Comparison of ENCODE assay signal across 12 mouse cellular contexts in the genomic region with DNA sequence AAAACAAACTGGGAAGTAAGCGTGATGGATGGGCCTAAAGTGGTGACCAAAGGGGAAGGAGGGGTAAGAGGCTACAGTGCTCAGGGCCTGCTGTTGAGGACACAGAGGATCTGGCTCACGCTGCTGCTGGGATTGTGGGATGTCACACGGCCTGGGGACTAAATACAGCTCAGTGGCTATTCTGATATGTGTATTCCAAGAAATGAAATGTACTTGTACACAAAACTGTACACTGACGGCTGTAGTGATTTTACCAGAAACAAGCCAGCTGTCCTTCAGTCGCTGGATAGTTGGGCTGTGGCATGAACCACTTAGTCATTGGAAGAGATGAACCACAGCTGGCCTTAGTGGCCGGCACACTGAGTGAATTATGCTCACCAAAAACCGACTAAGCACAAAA. TPM values are rescaled to one million over a fixed set of nuclear protein-coding genes. Genes with fewer than 3 reads are reported as not detected.
A peak's percentile ranks its signal among the peaks of the same experiment; 100 is the strongest.
DNase-seq lines count a peak whose midpoint lies in the region; ATAC-seq and TF ChIP-seq lines count a peak whose summit lies in the region.
"Had no signal": no experiment of that assay in that cellular context is flagged by ENCODE, and none has a peak within 500 bp of the region (broad histone marks: within the 10 kb centered on the region; RNA-seq: fewer than 3 reads in every experiment).

No protein-coding gene starts in this region.

- 0 out of 2 replicates have a peak overlapping the region, but pooled peaks have one; percentile 3 for H3K27ac ChIP-seq in lung, embryonic 14.5 days (ENCODE audit: low read depth)
- peak overlapping the region; percentile 51 for H3K27ac ChIP-seq in stomach, embryonic 16.5 days (ENCODE audit: low read length)

- 35% methylated on average over 7 of the region's 7 CpGs for WGBS in lung, embryonic 14.5 days
- 71% methylated on average over 7 of the region's 7 CpGs for WGBS in lung, adult 2 months
- 43% methylated on average over 7 of the region's 7 CpGs for WGBS in stomach, embryonic 16.5 days

- ATAC-seq in lung, embryonic 14.5 days (ENCODE audit: insufficient read depth): peak; percentile 85
- peak; percentile 77 for ATAC-seq in stomach, embryonic 16.5 days (ENCODE audit: insufficient read depth, low FRiP score)

- TF ChIP-seq POLR2A in lung, adult 2 months (IDR thresholded peaks at IDR 0.05; ENCODE audit: borderline replicate concordance, extremely low read depth, low read depth, low read length): no peak

- DNase-seq in adrenal gland, postnatal 36 days: peak; percentile 47 to 49
- no peak for DNase-seq in adrenal gland, adult 8-10 months
- DNase-seq in lung, embryonic 14.5 days: peak; percentile 68
- DNase-seq in lung, adult 2 months: no peak
- DNase-seq in kidney, postnatal 14 days: peak; percentile 45
- DNase-seq in MN1 (ENCODE audit: low spot score): no peak
- DNase-seq in left cerebral cortex, postnatal 36 days (ENCODE audit: low spot score in 2 of 2): no peak
- DNase-seq: thymus, postnatal 25 days had no signal

- no peaks in the 10 kb centered on the region for H3K27me3 ChIP-seq in lung, embryonic 14.5 days (ENCODE audit: insufficient read depth, low read length)
- H3K27me3 ChIP-seq in stomach, embryonic 16.5 days (ENCODE audit: control insufficient read depth, insufficient read depth, low read length): no peaks in the 10 kb centered on the region

- peaks cover 13% of the 10 kb centered on the region; the same call in 1 of the 2 replicates for H3K36me3 ChIP-seq in lung, embryonic 14.5 days (ENCODE audit: insufficient read depth)
- H3K36me3 ChIP-seq in stomach, embryonic 16.5 days (ENCODE audit: control insufficient read depth, insufficient read depth, low read length): no peaks in the 10 kb centered on the region

- no peaks in the 10 kb centered on the region for H3K9me3 ChIP-seq in lung, embryonic 14.5 days (ENCODE audit: low read depth, low read length)
- no peaks in the 10 kb centered on the region for H3K9me3 ChIP-seq in stomach, embryonic 16.5 days (replicated peaks; ENCODE audit: control insufficient read depth, low read length)

- peaks cover 7% of the 10 kb centered on the region; the same call in 1 of the 2 replicates for H3K4me1 ChIP-seq in lung, embryonic 14.5 days (ENCODE audit: insufficient read depth)
- H3K4me1 ChIP-seq in lung, adult 2 months (ENCODE audit: control insufficient read depth, insufficient read depth, low read length): no peaks in the 10 kb centered on the region; the same call in 1 of the 2 replicates
- peaks cover 18% of the 10 kb centered on the region; the same call in 1 of the 2 replicates for H3K4me1 ChIP-seq in stomach, embryonic 16.5 days (ENCODE audit: control insufficient read depth, insufficient read depth, low read length)

- no peak overlapping the region for H3K4me3 ChIP-seq in lung, embryonic 14.5 days (ENCODE audit: low read depth, low read length)
- no peak overlapping the region for H3K4me3 ChIP-seq in lung, adult 2 months (replicated peaks; ENCODE audit: extremely low read depth, low read depth, low read length)
- no peak overlapping the region for H3K4me3 ChIP-seq in stomach, embryonic 16.5 days (replicated peaks; ENCODE audit: low read length)
- H3K4me3 ChIP-seq: erythroblast, embryonic 14.5 days had no signal

- intact Hi-C loops in left cerebral cortex, postnatal 36 days (cut with DNase I): no loop called here

- no peak overlapping the region for H3K4me2 ChIP-seq in lung, embryonic 14.5 days
- no peak overlapping the region for H3K4me2 ChIP-seq in stomach, embryonic 16.5 days (ENCODE audit: low read depth, low read length)
- H3K4me2 ChIP-seq: liver, embryonic 11.5 days; midbrain, embryonic 11.5 days had no signal

- TF ChIP-seq CTCF in lung, embryonic 14.5 days (IDR thresholded peaks at IDR 0.05; ENCODE audit: low read depth): no peak
- no peak for TF ChIP-seq CTCF in lung, adult 2 months (IDR thresholded peaks at IDR 0.05; ENCODE audit: insufficient read depth, low read length)

- H3K9ac ChIP-seq in lung, embryonic 14.5 days: no peak overlapping the region
- no peak overlapping the region for H3K9ac ChIP-seq in stomach, embryonic 16.5 days (ENCODE audit: low read length)

RNA-seq across cellular contexts. Expression of gene Zbtb2, which starts 11.4 kb away (rescaled TPM):
- 10 to 100 TPM; 11.8 to 12.1 TPM for total RNA-seq in adrenal gland, postnatal 36 days (2021)
- 10 to 100 TPM in 1 of 4 experiments, 1 to 10 TPM in 3; 9.2 to 10.1 (median 9.5) TPM for total RNA-seq in adrenal gland, adult 8-10 months (2022)
- 17.3 and 18.1 TPM in 2 replicates for polyA plus RNA-seq in lung, embryonic 14.5 days (2014; fragmentation: Nextera tagmentation; extraction: Ambion mirVana)
- 8.8 and 9.9 TPM in 2 replicates for polyA plus RNA-seq in lung, adult 2 months (2012; rRNA removed)
- polyA plus RNA-seq in stomach, embryonic 16.5 days (2015; fragmentation: Nextera tagmentation; extraction: Ambion mirVana): 11.7 and 12.8 TPM in 2 replicates
- 10 to 100 TPM; 10.0 to 11.5 TPM for total RNA-seq in left cerebral cortex, postnatal 36 days (2021)

RNA-seq across cellular contexts. Expression of gene Rmnd1, which starts 55.7 kb away (rescaled TPM):
- 10 to 100 TPM; 41.1 to 42.9 TPM for total RNA-seq in adrenal gland, postnatal 36 days (2021)
- total RNA-seq in adrenal gland, adult 8-10 months (2022): 10 to 100 TPM; 39.8 to 49.9 (median 41.7) TPM
- 46.0 and 46.3 TPM in 2 replicates for polyA plus RNA-seq in lung, embryonic 14.5 days (2014; fragmentation: Nextera tagmentation; extraction: Ambion mirVana)
- 11.1 and 16.5 TPM in 2 replicates for polyA plus RNA-seq in lung, adult 2 months (2012; rRNA removed)
- polyA plus RNA-seq in stomach, embryonic 16.5 days (2015; fragmentation: Nextera tagmentation; extraction: Ambion mirVana): 43.1 and 44.3 TPM in 2 replicates
- total RNA-seq in left cerebral cortex, postnatal 36 days (2021): 10 to 100 TPM; 28.9 to 48.9 TPM

RNA-seq across cellular contexts. Expression of gene Armt1, which starts 55.8 kb away (rescaled TPM):
- total RNA-seq in adrenal gland, postnatal 36 days (2021): 10 to 100 TPM; 12.7 to 15.8 TPM
- 10 to 100 TPM; 15.6 to 20.7 (median 16.7) TPM for total RNA-seq in adrenal gland, adult 8-10 months (2022)
- polyA plus RNA-seq in lung, embryonic 14.5 days (2014; fragmentation: Nextera tagmentation; extraction: Ambion mirVana): 20.7 and 21.1 TPM in 2 replicates
- 4.3 and 7.2 TPM in 2 replicates for polyA plus RNA-seq in lung, adult 2 months (2012; rRNA removed)
- polyA plus RNA-seq in stomach, embryonic 16.5 days (2015; fragmentation: Nextera tagmentation; extraction: Ambion mirVana): 15.3 and 16.3 TPM in 2 replicates
- total RNA-seq in left cerebral cortex, postnatal 36 days (2021): 10 to 100 TPM; 20.7 to 22.4 TPM

Comparison
In these comparisons a context has a peak if more than half of its experiments do, and no peak if none do; other contexts are left out.
1. DNase-seq: peak in adrenal gland, postnatal 36 days (2 of 2), lung, embryonic 14.5 days (single experiment) and kidney, postnatal 14 days (single experiment); none in adrenal gland, adult 8-10 months (single experiment), lung, adult 2 months (single experiment), MN1 (single experiment) and left cerebral cortex, postnatal 36 days (0 of 2).